Mouse (Mus musculus): Measurements from ENCODE around the gene Fastkd1. TPM values are rescaled to one million over a fixed set of nuclear protein-coding genes. Genes with fewer than 3 reads are reported as not detected.

The Fastkd1 gene
- 15.8 and 17.0 TPM in 2 replicates for polyA plus RNA-seq (2015; fragmentation: Nextera tagmentation; extraction: Ambion mirVana)

- peak within 1 kb of the TSS; percentile 95 for H3K4me3 ChIP-seq
- ATAC-seq (replicated peaks) = peak; percentile 99
- no peaks in the 10 kb centered on the region for H3K9me3 ChIP-seq
- no peaks in the 10 kb centered on the region for H3K36me3 ChIP-seq (replicated peaks)
- H3K4me1 ChIP-seq = peaks cover 9% of the 10 kb centered on the region
- peak within 1 kb of the TSS; percentile 77 for H3K9ac ChIP-seq
- WGBS = under 1% methylated on average over 39 of the region's 39 CpGs
- H3K4me2 ChIP-seq = peak within 1 kb of the TSS; percentile 78
- peak within 1 kb of the TSS; percentile 79 for H3K27ac ChIP-seq
- H3K27me3 ChIP-seq (replicated peaks) = 0 out of 2 replicates have a peak, but pooled peaks cover 11% of the 10 kb centered on the region
These were observed at the start of gene Fastkd1 for GRCm38 (mm10) chr2:69712981-69713625. Gene Fastkd1, minus strand, starts transcription at chr2:69713516.

GRCm38 (mm10) chr2:69760980-69761379, 47.7 kb upstream of the Fastkd1 start:
- no peaks in the 10 kb centered on the region for H3K9me3 ChIP-seq
- H3K27me3 ChIP-seq (replicated peaks) = no peaks in the 10 kb centered on the region
- 21% methylated on average over 5 of the region's 5 CpGs for WGBS
- H3K4me1 ChIP-seq = no peaks in the 10 kb centered on the region
- ATAC-seq (replicated peaks) = no peak
- no peak overlapping the region for H3K4me2 ChIP-seq
- no peak overlapping the region for H3K4me3 ChIP-seq
- no peak overlapping the region for H3K27ac ChIP-seq
- H3K9ac ChIP-seq = no peak overlapping the region
- no peaks in the 10 kb centered on the region for H3K36me3 ChIP-seq (replicated peaks)

- peaks cover 50% of the 10 kb centered on the region for H3K36me3 ChIP-seq (replicated peaks)
- H3K9me3 ChIP-seq = no peaks in the 10 kb centered on the region; the same call in 1 of the 2 replicates
- 95% methylated on average over 1 of the region's 1 CpGs for WGBS
- no peak for ATAC-seq (replicated peaks)
- H3K9ac ChIP-seq = no peak overlapping the region
- no peaks in the 10 kb centered on the region for H3K4me1 ChIP-seq
- H3K27me3 ChIP-seq (replicated peaks) = no peaks in the 10 kb centered on the region
- no peak overlapping the region for H3K4me3 ChIP-seq
- no peak overlapping the region for H3K4me2 ChIP-seq
- H3K27ac ChIP-seq = no peak overlapping the region
These were observed 31.8 kb upstream of the Fastkd1 start for GRCm38 (mm10) chr2:69745091-69745490.

GRCm38 (mm10) chr2:69723519-69723825, 10.2 kb upstream of the Fastkd1 start:
- 2% methylated on average over 13 of the region's 13 CpGs for WGBS
- Histone ChIP-seq H3K4me2 (peak overlapping the region; percentile 74), H3K9me3 (no peaks in the 10 kb centered on the region), H3K9ac (peak overlapping the region; percentile 82), H3K27me3 (replicated peaks) (peaks cover 8% of the 10 kb centered on the region), H3K27ac (peak overlapping the region; percentile 88), H3K4me3 (peak overlapping the region; percentile 97), H3K4me1 (peaks cover 16% of the 10 kb centered on the region), H3K36me3 (replicated peaks) (no peaks in the 10 kb centered on the region)
- no peak; the same call in 1 of the 2 replicates for ATAC-seq (replicated peaks)

GRCm38 (mm10) chr2:69722650-69723518, 9.6 kb upstream of the Fastkd1 start:
- Histone ChIP-seq H3K9me3 (no peaks in the 10 kb centered on the region), H3K4me1 (peaks cover 16% of the 10 kb centered on the region), H3K4me2 (peak overlapping the region; percentile 74), H3K9ac (peak overlapping the region; percentile 82), H3K27me3 (replicated peaks) (peaks cover 8% of the 10 kb centered on the region), H3K36me3 (replicated peaks) (no peaks in the 10 kb centered on the region), H3K27ac (peak overlapping the region; percentile 88), H3K4me3 (peak overlapping the region; percentile 97)
- under 1% methylated on average over 87 of the region's 91 CpGs for WGBS
- ATAC-seq (replicated peaks) = peak; percentile 98

- Histone ChIP-seq H3K9ac (peak within 1 kb of the TSS; percentile 82), H3K27ac (peak within 1 kb of the TSS; percentile 88), H3K4me2 (peak within 1 kb of the TSS; percentile 74), H3K27me3 (replicated peaks) (peaks cover 8% of the 10 kb centered on the region), H3K4me1 (peaks cover 16% of the 10 kb centered on the region), H3K36me3 (replicated peaks) (no peaks in the 10 kb centered on the region), H3K9me3 (no peaks in the 10 kb centered on the region), H3K4me3 (peak within 1 kb of the TSS; percentile 97)
- ATAC-seq (replicated peaks) = peak; percentile 59
- 4% methylated on average over 12 of the region's 12 CpGs for WGBS
These were observed 8.9 kb upstream of the Fastkd1 start, which contains the start of gene Ppig for GRCm38 (mm10) chr2:69722273-69722649. Gene Ppig, plus strand, starts transcription at chr2:69722545.

- no peak for ATAC-seq (replicated peaks)
- H3K27me3 ChIP-seq (replicated peaks) = peaks cover 18% of the 10 kb centered on the region
- H3K4me3 ChIP-seq = no peak overlapping the region
- no peak overlapping the region for H3K27ac ChIP-seq
- H3K4me1 ChIP-seq = peaks cover 7% of the 10 kb centered on the region
- no peak overlapping the region for H3K4me2 ChIP-seq
- H3K9me3 ChIP-seq = no peaks in the 10 kb centered on the region
- 93% methylated on average over 1 of the region's 1 CpGs for WGBS
- H3K36me3 ChIP-seq (replicated peaks) = no peaks in the 10 kb centered on the region
- H3K9ac ChIP-seq = no peak overlapping the region
These were observed 5.8 kb upstream of the Fastkd1 start for GRCm38 (mm10) chr2:69719121-69719520.

- Histone ChIP-seq H3K9me3 (no peaks in the 10 kb centered on the region), H3K27me3 (replicated peaks) (peaks cover 19% of the 10 kb centered on the region), H3K4me3 (no peak overlapping the region), H3K4me2 (no peak overlapping the region), H3K4me1 (peaks cover 9% of the 10 kb centered on the region), H3K27ac (no peak overlapping the region), H3K9ac (no peak overlapping the region), H3K36me3 (replicated peaks) (no peaks in the 10 kb centered on the region)
- no peak for ATAC-seq (replicated peaks)
- 75% methylated on average over 3 of the region's 3 CpGs for WGBS
These were observed 3.2 kb upstream of the Fastkd1 start for GRCm38 (mm10) chr2:69716483-69716882.

- Histone ChIP-seq H3K4me3 (no peak overlapping the region), H3K27ac (no peak overlapping the region), H3K9ac (no peak overlapping the region), H3K4me1 (peaks cover 9% of the 10 kb centered on the region), H3K9me3 (no peaks in the 10 kb centered on the region), H3K27me3 (replicated peaks) (0 out of 2 replicates have a peak, but pooled peaks cover 11% of the 10 kb centered on the region), H3K36me3 (replicated peaks) (no peaks in the 10 kb centered on the region), H3K4me2 (no peak overlapping the region)
- no peak for ATAC-seq (replicated peaks)
- WGBS = 78% methylated on average over 5 of the region's 5 CpGs
These were observed 810 bp upstream of the Fastkd1 start for GRCm38 (mm10) chr2:69714126-69714525.

- H3K4me2 ChIP-seq = peak overlapping the region; percentile 78
- no peaks in the 10 kb centered on the region for H3K36me3 ChIP-seq (replicated peaks)
- H3K4me3 ChIP-seq = peak overlapping the region; percentile 95
- H3K9ac ChIP-seq = no peak overlapping the region; the same call in 1 of the 2 replicates
- peaks cover 9% of the 10 kb centered on the region for H3K4me1 ChIP-seq
- no peaks in the 10 kb centered on the region for H3K9me3 ChIP-seq
- 0 out of 2 replicates have a peak, but pooled peaks cover 11% of the 10 kb centered on the region for H3K27me3 ChIP-seq (replicated peaks)
- WGBS = 34% methylated on average over 4 of the region's 4 CpGs
- ATAC-seq (replicated peaks) = peak; percentile 61; the same call in 1 of the 2 replicates
- H3K27ac ChIP-seq = no peak overlapping the region
These were observed 304 bp upstream of the Fastkd1 start for GRCm38 (mm10) chr2:69713626-69714014.

GRCm38 (mm10) chr2:69712171-69712570, 1.1 kb downstream of the Fastkd1 start:
- H3K4me3 ChIP-seq = peak overlapping the region; percentile 95; the same call in 1 of the 2 replicates

GRCm38 (mm10) chr2:69700446-69700845, 12.9 kb downstream of the Fastkd1 start:
- Histone ChIP-seq H3K36me3 (replicated peaks) (peaks cover 42% of the 10 kb centered on the region), H3K9me3 (no peaks in the 10 kb centered on the region; the same call in none of the 2 replicates), H3K9ac (no peak overlapping the region)

More at GRCm38 (mm10) chr2:69712171-69712570, 1.1 kb downstream of the Fastkd1 start:
- Histone ChIP-seq H3K9me3 (no peaks in the 10 kb centered on the region), H3K36me3 (replicated peaks) (no peaks in the 10 kb centered on the region), H3K27ac (no peak overlapping the region), H3K4me1 (peaks cover 9% of the 10 kb centered on the region), H3K9ac (no peak overlapping the region), H3K4me2 (0 out of 2 replicates have a peak overlapping the region, but pooled peaks have one; percentile 78), H3K27me3 (replicated peaks) (0 out of 2 replicates have a peak, but pooled peaks cover 11% of the 10 kb centered on the region)
- 91% methylated on average over 14 of the region's 14 CpGs for WGBS
- ATAC-seq (replicated peaks) = no peak

More at GRCm38 (mm10) chr2:69700446-69700845, 12.9 kb downstream of the Fastkd1 start:
- no peak overlapping the region for H3K4me3 ChIP-seq
- 95% methylated on average over 8 of the region's 8 CpGs for WGBS
- H3K4me1 ChIP-seq = no peaks in the 10 kb centered on the region
- ATAC-seq (replicated peaks) = no peak
- no peak overlapping the region for H3K27ac ChIP-seq
- no peak overlapping the region for H3K4me2 ChIP-seq
- no peaks in the 10 kb centered on the region for H3K27me3 ChIP-seq (replicated peaks)

Data from midbrain, embryonic 15.5 days (tissue).